Mouse (Mus musculus) embryo, embryonic 9.5 days (tissue): Measurements from ENCODE around the gene Slc22a2.
"Not testable (repeated sequence)": the region's sequence is repeated elsewhere in the genome, so short reads cannot be mapped to it uniquely, and the experiment has no call there.

Experiments
- DNase-seq: peaks from one replicate; pipeline ENCODE4 v3.0.0-alpha.2; 2017; ENCODE audit errors: extremely low spot score

Gene Slc22a2

DNA sequence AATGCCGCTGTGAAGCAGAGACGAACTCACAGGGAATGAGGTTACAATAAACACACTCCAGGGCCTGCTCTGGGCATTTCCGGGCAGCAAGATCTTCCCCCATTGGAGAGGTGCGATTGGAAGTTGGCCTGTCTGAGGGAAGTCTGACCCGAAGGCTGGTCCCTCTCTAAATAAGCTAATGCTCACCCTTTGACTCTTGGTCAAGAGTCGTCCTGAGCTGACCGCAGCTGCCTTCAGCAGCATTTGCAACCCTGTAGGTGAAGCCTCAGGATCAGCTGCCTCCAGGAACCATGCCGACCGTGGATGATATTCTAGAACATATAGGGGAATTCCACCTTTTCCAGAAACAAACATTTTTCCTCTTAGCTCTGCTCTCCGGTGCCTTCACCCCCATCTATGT, at the start of gene Slc22a2:
TSS of gene Slc22a2 (plus strand) at position 142 of the 400 bp plus-strand sequence.
- DNase-seq: no peak

DNA sequence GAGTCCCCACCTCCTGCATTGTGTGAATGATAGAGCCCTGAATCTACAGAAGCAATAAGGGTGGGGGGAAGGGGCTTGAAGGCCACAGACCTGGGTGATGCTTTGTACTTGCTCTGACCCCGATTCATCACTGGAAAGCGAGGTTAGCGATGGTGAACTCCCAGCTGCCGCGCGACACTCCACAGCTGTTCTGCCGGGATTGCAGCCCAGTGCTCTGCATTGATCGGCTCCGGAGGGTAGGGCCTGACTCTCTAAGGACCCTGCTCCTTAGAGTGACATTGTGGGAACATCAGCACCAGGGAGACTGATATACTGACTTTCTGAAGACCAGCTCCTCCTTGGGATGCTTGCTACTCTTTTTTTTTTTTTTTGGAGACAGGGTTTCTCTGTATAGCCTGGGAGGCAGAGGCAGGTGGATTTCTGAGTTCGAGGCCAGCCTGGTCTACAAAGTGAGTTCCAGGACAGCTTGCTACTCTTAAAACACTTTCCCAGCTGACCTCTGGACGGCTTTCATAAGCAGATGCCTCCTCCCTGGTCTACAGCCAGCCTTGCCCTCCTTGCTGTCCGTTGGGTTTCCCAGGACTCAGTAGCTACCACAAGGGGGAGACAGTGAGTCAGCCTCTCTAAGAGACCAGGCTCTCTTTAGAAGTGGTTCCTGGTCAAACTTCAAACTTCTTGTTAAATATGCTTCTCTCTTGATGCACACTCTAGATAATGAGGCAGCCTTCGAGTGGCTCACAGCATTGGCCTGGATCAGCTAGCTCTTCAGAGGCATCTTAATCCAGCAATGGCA, 49.4 kb upstream of the Slc22a2 start:
- peak; percentile 67 for DNase-seq

DNA sequence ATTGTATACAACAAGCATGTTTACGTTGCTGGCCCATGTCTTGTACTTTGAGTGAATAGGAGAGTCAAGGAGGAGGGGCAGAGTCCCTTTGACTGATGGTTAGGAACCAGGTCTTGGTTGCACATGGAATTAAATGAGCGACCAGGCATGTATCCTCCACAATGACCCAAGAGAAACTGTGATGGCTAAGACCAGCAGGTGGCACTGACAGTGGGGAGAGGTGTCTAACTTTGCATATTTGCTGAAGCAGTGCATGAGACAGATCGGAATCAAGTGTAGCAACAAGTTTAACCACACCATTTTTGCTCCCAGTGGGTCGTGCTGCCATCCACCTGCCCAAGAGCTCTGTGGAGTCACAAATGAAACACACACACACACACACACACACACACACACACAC, 21.7 kb upstream of the Slc22a2 start:
- DNase-seq: no peak

DNA sequence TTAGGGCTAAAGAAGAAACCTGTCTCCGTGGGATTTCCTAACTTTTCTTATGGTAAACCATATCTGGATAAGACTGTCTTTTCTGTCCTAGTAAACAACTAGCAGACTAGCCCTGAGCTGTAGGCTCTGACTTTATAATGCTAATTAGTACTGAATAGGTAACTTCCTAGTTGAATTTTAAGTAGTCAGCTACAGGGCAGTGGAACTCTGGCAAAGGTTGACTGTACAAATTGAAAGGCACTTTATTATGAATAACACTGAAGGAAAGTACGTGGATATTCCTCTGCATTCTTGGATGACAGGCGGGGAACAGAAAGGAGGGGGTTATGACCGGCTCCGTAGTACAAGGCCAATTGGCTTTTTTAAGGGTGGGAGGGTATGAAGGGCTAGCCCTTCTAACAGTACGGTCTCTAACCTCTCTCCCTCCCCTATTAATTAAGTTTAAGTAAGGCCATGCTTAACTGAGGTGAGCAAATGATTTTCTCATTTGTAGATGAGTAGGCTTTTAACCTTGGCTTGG, 19.4 kb upstream of the Slc22a2 start:
- not testable (repeated sequence) for DNase-seq

DNA sequence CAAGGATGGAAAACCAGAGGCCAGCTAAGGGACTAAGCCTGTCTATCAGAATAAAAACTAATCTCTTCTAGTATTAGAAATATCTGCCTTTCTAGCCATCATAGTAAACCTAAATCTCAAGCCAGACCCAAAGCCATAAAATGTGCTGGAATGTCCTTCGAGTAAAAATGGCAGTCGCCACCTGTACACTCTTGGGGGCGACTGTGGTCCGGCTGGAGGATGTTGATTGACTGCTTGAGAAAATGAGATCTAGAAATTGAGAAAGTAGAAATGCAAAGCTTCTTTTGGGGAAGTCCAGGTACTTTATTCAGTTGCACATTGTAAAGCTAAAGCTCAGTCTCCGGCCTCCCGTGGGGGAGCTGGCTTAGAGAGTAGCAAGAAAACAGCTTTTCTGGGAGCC, 18.5 kb upstream of the Slc22a2 start:
- DNase-seq: no peak

DNA sequence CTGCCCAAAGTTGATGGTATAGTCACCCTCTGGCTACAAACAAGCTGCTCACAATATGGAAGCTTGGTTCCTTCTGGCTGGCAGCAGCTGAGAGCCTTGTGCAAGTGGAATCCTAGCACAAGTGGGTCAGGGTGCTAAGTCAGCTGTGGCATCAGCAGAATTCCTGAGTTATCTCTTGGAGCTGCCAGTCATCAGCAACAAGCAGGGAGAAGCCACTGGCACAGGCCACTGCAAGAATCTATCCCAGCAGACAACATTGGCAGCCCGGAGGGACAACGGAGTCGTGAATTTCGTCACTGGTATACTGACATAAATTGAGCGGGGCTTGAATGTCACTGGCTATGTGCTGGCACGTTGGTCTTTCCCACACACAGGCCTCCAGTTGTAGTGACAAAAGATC, 12.6 kb upstream of the Slc22a2 start:
- DNase-seq: no peak

DNA sequence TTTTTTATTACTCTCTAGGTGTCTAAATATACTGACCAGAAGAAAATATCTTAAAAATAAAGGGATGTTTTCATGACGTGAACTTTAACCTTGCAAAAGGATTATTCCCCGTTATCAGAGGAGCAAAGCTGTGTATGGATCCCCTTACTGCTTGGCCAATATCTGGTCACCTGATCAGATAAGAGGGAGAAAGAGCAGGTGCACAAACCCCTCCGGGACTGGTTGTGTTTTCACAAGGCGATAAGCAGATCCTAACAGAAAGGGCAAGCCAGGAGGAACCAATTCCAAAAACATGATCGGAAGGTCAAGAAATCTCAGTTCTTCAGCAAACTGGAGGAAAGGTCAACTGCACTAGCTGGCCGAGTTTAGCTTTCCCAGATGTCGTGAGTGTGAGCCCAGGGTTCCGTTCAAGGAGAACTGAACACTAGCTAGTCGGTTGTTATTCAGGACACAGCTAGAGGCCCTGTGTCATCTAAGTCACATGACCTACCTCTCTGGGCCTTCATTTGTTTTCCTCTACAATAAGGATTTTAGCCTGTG, 11.9 kb upstream of the Slc22a2 start:
- no peak for DNase-seq

DNA sequence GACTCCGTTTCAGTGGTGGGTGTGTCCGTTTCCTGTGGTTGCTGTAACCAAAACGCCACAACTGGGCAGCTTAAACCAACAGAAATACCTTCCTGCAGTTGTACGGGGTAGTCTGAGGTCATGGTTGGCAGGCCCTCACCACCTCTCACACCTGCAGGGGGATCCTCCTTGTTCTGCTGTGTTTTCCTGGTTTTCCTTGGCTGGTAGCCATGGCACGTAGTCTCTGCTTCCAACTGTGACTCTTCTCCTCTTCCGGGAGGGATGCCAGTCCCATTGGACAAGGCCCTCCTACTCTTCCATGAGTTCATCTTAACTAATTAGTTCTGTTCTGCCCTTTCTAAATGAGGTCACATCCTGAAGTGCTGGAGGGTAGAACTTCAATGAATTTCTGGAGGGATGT, 8.5 kb upstream of the Slc22a2 start:
- no peak for DNase-seq

DNA sequence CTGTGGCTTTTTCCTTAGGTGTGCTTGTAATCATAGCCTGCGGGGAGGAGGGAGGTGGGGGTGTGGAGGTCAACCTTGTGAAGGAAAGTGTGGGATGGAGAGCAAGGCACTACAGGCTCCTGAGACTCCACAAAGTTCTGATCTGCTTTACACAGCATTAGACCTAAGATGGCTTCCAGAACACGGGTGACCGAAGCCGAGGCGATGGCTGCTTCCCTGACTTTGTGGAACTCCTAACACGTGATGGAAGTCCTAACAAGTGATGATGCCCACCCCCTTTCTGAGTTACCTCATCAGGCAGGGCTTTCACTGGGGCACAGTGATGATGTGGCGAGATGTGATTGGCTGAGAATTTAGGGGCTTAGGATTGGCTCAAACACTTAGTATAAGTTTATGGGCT, 6.8 kb upstream of the Slc22a2 start:
- no peak for DNase-seq

DNA sequence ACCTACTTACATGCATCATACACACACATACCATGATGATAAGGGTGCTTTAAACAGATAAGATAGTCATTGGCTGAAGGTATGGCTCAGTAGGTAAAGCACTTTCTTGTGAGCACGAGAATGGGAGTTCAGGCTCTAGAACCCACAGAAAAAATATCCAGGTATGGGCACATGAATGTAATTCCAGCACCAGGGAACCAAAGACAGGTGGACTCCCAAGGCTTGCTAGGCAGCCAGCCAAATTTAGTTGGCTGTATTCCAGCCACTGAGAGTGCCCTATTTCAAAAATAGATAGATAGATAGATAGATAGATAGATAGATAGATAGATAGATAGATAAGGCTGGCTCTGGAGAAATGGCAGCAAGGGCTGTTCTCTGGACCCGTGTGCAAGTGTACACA, 1.4 kb downstream of the Slc22a2 start:
- no peak for DNase-seq

DNA sequence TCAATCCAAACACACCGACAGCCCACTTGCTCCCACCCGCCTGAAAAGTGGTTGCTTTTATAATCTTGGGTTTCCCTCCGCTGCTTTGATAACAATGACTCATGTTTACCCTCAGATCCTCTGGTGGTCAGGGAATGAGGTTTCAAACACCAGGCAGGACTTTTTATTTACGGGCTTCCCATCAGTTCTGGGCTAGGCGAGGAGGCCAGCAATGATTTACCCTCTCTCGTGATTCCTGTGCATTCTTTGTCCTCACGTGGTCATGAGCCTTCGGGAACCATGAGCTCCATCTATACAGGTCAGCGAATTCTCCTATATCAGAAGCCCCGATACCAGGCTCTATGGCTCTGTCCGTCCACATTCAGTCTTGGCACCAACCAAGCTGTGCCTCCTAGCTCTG, 3.0 kb downstream of the Slc22a2 start:
- DNase-seq: no peak

DNA sequence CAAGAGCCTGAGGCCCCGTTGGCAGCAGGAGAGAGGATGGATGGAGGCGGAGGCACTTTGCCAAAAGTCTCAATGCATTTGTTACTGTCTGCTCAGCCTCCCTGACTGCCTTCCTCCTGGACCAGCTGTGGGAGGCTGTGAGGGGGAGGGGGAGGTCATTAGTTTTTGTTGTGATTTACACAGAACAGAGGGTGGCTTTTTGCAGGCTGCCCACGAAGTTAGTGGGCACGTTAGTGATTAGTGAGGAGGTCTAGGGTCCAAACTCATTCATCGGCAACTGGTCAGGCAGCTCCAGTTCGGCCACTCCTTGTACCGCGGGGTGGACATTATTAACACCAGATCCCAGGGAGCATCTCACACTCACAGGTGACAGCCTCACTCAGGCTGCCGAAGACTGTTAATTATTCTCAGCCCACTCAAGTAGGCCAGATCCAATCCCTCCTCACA, 4.9 kb downstream of the Slc22a2 start:
- no peak for DNase-seq

DNA sequence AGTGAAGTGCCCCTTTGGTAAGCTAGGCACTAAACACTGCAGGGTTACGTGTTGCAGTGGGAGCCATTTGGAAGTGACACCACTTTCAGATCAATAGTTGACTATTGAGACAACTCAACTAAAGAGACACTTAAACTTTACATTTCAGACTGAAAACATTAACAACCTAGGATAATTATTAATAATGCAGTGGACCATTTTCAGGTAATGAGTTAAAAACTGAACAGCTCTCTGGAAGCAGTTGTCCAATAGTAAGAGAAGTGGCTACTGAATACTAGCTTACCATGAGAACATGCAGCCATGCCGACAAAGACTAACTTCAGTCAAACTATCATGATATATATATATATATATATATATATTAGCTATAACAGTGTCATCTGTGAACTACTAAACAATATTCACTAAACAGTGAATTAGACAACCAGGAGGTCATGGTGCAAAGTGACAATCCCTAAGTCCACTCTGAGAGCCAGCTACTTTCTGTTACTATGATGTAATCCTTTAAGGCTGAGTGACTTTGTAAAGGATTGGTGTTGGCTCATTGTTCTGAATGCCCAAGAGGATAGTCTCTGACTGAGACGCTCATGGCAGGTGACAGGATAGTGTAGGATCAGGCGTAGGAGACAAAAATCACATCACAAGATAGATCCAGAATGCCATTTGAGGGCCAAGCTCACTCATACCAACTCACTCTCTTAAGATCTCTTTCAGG, 7.1 kb downstream of the Slc22a2 start:
- no peak for DNase-seq

DNA sequence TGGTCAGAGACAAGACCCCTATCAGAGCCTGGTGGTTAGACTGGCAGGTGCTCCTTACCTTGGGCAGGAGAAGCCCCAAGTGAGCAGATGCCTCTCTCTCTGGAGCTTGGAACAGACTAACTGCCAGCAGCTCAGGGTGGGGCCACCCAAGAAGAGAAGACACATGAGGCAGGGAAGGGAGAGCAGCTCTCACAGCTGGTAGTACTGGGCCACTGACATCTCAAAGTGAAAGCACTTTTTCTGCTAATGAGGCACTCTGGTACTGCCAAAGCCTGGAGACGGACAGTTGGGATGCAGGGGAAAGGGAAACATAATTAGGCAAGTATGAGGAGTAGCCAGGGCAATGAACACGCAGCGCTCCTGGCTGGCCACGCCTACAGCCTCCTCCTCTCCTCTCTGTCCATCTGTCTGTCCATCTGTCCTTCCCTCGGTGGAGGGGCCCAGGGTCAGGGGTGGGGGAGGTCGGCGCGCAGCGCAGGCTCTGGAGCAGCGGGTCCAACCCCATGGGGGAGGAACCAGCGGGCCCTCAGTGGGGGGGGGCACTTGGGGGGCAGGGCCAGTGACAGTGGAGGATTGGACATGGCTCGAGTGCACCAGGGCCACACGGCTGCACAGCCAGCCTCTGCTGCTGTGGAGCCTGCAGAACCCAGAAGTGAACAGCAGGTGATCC, 12.0 kb downstream of the Slc22a2 start:
- DNase-seq: no peak

DNA sequence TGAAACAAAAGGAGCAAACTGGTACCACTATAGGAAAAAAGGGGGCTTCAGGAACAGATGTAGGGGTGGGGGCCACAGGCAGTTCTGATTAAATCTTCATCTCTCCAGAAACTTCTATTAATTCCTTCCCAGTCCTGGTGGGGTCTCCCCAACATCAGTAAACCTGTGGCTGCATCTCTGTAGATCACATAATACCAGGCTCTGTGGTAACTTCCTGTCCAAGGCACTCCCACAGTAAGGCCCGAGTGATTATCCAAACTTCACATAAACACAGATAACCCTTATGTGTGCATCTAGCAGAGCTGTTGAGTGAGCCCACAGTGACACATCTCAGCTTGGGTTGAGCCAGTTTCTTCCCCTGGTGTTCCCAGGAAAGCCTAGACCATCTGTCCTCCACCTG, 22.7 kb downstream of the Slc22a2 start:
- no peak for DNase-seq

DNA sequence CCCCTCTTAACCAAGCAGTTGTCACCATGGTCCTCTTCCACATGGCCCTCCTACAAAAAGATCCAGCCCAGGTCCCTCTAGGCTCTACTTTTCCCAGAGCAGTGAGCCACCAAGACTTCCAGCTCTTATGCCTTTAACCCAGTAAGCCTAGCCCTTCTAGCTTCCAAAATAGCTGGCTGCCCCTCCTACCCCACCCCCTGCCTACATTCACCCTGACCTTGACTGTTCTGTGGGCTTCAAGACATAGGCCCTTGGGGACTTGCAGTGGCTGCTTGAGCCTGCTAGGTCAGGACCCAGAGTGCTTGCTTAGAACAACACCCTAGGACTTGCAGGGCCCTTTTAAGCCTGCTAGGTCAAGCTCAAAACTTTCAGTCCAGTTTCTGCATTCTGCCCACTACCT, 23.3 kb downstream of the Slc22a2 start:
- DNase-seq: no peak

DNA sequence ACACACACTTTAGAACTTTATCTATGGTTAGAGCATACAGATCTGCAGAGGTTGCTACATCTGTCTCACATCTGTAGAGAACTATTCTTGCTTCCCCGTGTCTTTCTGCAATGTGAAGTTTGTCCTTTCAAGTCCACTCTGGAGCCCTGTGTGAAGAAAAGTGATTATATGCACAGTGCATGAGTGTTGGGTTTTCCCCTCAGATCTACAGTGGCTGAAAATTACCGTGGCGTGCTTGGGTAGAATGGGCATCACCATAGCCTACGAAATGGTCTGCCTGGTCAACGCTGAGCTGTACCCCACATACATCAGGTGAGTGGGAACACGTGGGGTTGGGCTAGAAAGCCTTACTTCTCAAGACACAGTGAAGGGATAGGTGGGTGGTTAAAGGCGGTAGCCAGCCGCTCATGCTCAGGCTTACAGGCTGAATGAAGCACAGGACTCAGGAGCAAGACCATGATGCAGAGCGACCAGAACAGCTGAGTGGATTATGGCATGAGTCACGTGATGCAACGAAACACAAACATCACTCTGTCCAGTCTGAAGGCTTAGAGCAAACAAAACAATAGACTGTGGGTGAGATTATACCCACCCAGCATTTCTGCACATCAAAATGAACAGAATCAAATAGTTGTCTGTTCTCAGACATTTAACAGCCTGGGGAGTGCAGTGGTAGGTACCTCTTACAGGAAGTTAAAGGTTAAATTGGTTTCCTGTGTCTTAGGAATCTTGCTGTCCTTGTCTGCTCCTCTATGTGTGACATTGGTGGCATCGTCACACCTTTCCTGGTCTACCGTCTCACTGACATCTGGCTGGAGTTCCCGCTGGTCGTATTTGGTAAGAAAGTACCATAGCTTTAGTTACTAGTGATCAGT, 30.8 kb downstream of the Slc22a2 start:
- no peak for DNase-seq

DNA sequence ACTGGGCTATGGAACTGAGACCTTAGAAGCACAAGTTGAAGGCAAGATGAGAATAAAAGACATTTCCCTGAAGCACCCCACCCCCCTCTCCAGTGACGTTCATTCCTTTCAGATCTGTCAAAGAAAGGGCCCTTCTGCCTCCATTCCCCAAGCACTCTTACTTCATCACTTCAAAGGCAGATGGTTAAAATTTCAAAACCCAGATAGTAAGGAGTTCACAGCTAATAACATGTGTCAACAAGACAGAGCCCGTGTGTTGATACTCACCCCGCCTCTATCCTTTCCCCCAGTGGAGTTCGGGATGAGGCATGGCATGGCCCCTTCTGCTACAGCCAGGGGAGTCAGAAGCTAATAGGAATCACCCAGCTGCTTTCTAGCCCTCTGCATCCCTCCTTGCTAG, 31.5 kb downstream of the Slc22a2 start:
- DNase-seq: no peak

DNA sequence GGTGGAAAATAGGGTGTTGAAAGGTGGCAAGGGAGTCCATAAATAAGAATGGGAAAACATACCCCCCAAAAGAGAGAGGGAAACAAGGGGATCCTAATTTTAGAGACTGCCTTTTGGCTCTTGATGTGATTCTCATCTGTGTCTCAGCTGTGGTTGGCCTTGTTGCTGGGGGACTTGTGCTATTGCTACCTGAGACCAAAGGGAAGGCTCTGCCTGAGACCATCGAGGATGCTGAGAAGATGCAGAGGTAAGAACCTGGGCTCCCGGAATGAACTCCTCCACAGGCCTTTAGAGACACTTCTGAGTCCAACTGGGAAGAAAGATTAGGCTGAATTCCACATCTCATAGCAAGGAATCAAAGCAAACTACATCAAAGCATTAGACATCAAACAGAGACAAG, 35.7 kb downstream of the Slc22a2 start:
- no peak for DNase-seq

DNA sequence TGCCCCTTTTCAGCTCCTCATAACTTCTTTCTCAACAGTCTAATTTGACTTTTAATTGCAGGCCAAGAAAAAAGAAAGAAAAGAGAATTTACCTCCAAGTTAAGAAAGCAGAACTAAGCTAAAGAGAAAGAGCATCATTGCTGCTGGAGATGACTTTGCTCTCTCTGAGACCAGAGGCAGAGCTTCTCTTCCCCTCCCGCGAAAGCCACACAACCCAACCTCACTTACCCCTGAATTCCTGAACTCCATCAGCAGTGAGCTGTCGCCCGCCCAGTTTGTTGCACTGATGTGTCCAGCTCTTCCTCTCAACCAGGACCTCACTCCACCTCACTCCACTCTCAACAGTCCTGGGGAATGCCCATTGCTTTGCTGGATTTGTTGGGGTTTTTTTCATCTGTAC, 44.1 kb downstream of the Slc22a2 start:
- DNase-seq: no peak

DNA sequence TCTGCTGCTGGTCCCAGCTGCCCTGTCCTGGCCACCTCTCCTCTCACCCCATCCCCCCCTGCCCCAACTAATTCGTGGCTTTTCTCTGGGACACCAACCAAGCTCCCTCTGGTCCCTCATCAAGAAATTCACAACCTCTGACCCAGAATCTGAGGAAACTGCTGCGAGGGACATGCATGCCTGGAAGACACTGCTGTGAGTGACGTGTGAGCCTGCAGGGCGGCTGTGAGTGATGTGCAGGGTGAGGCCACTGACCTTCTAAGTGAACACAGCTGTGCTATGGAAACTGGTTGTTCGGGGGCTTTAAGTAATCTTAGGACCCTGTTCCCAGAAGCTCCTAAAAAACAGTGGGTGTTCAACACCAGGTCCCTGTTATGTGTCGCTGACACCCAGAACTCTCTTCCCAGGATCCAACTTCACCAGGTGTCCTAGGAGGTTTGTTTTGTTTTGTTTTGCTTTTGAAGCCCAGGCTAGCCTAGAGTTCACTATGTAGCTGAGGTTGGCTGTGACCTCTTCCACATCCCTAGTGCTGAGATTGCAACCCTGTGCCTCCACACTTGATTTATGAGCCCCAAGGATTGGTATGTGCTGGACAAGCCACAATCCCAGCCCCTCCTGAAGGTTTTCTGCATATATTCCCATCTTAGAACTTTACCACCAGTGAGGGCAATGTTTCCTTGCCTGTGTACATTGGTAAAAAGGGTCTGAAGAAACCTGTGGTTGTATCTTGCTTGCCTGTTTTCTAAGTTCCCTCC, 47.2 kb downstream of the Slc22a2 start:
- DNase-seq: peak; percentile 71
